Mouse (Mus musculus): ENCODE measurements at regions not wholly inside any gene's neighbourhood (a gene's known extent, or its start where the extent isn't known, plus 50 kb on each side); places are given as distances from the start of the nearest gene placed in this dataset.

DNA sequence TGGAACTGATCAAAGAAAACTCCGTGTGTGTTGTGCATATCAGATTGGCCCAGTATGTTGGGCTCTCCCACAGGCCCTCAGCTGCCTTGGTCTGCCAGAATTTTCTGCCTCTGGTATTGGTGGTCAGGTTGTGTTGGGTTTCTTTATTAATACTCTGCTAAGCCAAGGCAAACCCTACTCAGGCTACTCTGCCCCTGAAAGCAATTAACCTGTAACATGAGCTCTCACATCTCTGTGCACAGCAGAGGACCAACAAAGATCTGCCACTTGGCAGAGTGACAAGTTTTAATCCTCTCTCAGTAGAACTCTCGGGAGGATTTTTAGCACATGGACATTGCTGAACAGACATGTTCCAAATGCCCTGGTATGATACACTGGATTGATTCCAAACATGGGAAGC, 803.2 kb upstream of the Pou3f3 start:
- TF ChIP-seq CTCF (IDR thresholded peaks at IDR 0.05 in 2 of 3, conservative IDR thresholded peaks at IDR 0.05 in 1 of 3; ENCODE audit: control insufficient read depth in 1 of 3, insufficient read depth in 1 of 3, low read depth in 2 of 3, low read length in 3 of 3, poor library complexity in 1 of 3, severe bottlenecking in 1 of 3) (no peak), HCFC1 (IDR thresholded peaks at IDR 0.05; ENCODE audit: low read depth, low read length) (no peak), MEF2A (IDR thresholded peaks at IDR 0.05; ENCODE audit: extremely low read depth, insufficient replicate concordance, low read depth, low read length, poor library complexity, severe bottlenecking) (no peak), EP300 (IDR thresholded peaks at IDR 0.05; ENCODE audit: low read depth in 1 of 2, low read length in 2 of 2) (no peak), USF2 (IDR thresholded peaks at IDR 0.05; ENCODE audit: borderline replicate concordance in 1 of 2, insufficient read depth in 1 of 2, low read depth in 1 of 2, low read length in 2 of 2) (no peak), ZMIZ1 (IDR thresholded peaks at IDR 0.05; ENCODE audit: low read depth, low read length) (no peak), POLR2A (IDR thresholded peaks at IDR 0.05; ENCODE audit: control insufficient read depth in 1 of 2, insufficient read depth in 1 of 2, low read depth in 1 of 2, low read length in 2 of 2, poor library complexity in 1 of 2) (no peak), MAZ (IDR thresholded peaks at IDR 0.05; ENCODE audit: low read depth, low read length) (no peak), GATA1 (IDR thresholded peaks at IDR 0.05; ENCODE audit: low read depth, low read length) (no peak), MXI1 (IDR thresholded peaks at IDR 0.05; ENCODE audit: low read depth, low read length) (no peak), CHD1 (IDR thresholded peaks at IDR 0.05; ENCODE audit: low read depth, low read length) (no peak)

All from MEL (cell line).